Mouse (Mus musculus): ENCODE measurements around the gene Gsk3a.

The Gsk3a gene

DNA sequence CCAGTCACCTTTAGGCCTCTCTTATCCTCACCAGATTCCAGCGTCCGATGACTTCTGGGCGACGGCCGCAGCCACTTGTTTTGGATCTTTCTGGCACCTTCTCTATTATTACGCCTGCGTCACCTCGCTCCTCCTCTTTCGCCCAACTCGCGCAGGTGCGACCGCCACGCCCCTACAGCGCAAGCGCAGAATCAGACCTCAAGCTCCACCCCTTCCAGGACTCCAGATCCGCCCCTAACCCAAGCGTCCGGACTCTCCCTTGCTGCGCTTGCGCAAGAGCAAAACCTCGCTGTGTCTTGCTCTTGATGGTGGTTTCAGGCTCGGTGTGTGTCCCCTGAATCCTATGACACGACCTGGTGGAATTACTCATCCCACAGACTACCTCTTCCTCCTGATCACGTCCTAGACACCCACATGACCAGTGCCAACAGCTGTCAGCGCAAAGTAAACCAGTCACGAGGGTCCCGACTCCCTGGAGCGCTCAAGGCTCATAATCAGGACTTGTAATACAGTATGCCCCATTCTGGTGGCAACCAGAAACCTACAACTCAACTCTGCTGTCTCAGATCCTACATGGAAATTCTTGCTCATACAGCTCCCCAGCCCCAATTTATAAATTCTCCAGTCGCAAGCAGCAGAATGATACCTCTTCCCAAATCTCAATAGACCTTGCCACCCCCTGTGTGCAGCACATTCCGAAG is 17.7 kb downstream of the Gsk3a start:
- DNase-seq = peak; percentile 98

DNA sequence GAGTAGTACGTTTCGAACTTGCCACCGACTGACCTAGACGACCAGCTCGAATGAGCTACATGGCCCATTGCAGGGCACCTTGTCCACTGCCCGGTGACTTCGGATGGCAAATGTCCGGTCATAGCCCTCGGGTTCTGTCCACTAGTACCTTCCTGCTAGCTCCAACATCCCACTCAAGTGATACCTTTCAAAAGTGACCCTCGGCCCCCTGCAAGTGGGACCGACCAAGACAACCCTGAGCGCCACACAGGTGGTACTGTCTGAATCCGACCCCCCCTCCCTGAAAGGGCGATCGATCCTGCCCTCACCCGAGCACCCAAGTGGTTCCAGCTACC is 18.3 kb downstream of the Gsk3a start:
- no peak for DNase-seq

DNA sequence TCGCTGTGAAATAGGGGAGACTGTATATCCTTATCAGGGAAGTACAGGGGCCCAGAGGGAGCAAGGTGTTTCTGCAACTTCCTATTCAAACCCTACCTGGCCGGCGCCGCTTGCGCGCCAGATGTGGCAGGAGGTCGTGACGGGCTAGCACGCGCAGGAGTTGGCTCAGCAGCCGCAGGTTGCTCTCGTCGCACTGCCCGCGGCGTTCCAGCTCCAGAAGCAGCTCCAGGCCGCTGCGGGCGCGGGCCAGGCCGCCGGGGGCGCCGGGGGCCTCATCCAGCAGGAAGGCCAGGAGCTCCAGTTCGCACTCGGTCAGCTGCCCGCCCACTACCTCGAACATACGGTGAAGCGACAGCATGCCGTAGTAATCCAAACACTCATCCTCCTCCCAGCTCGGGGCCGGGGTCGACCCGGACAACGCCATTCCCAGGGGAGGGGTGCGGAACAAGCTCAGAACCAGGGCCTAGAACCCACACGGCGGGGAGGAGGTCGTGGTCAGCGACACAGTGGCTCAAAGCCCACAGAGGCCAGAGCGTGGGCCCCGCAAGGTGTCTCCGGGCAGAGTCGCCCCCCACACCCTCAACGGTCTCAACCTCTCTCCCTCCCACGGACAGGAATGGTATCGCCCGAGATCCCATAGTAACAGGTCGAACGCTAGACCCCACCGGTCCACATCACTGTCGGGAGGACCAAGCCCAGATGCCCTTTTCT is 18.8 kb downstream of the Gsk3a start:
- DNase-seq = peak in 1 of 2 experiments; percentile 53

GRCm38 (mm10) chr7:25217653-25218395 is 19.8 kb downstream of the Gsk3a start:
- DNase-seq = peak; percentile 59 to 68

- DNase-seq = no peak
These were observed 23.5 kb downstream of the Gsk3a start for GRCm38 (mm10) chr7:25214172-25214571.

GRCm38 (mm10) chr7:25213099-25213498 is 24.6 kb downstream of the Gsk3a start:
- DNase-seq = no peak

DNA sequence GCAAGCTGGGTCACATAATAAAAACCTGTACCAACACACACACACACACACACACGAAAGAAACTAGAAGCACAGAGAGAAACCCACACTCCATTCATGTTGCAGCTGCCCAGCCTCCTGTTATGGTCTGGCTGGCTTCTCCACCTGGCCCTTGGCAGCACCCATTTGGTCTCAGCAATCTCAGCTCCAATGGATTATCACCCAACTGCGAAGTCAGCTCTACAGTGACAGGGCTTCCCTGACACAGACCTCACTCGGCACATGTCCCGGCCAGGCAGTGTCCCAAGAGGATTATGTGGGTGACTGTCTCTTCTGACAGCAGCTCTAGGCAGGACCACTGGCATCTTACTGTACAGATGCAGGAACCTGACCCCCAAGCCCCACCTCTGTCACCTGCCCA is 27.2 kb downstream of the Gsk3a start:
- DNase-seq = no peak

GRCm38 (mm10) chr7:25209161-25209622 is 28.5 kb downstream of the Gsk3a start:
- peak; percentile 31 to 65 for DNase-seq

DNA sequence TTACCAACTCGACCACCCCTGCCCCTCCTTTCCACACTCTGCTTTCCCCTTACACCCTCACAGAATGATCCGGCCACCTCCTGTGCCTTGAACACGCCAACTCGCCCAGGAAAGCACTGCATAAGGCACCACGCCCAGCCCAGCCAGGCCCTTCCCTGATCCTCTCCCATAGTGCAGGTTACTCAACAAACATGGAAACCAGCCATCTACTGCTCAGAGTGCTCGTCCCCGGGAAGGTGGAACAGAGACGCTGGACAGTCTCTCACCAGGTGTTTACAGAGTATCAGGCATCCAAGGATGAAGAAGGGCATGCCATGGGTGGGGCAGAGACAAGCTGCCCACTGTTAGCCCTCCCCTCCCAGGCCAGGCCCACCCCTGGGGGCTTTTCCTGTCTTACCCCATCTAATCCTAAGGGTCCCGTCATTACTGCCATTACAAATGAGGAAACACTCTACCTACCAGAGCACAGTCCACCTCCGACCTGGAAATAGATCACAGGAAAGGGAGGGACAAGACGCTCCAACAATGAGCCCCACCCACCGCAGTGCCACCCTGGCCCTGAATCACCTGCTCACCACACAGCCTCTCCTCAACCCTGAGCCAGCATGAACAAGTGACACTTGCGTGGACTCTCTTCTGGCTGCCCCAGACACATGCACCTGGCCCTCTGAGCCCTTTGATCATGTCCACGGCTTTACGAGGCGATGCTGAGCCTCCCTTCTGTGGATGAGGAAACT is 31.4 kb downstream of the Gsk3a start:
- DNase-seq = peak; percentile 39 to 56

DNA sequence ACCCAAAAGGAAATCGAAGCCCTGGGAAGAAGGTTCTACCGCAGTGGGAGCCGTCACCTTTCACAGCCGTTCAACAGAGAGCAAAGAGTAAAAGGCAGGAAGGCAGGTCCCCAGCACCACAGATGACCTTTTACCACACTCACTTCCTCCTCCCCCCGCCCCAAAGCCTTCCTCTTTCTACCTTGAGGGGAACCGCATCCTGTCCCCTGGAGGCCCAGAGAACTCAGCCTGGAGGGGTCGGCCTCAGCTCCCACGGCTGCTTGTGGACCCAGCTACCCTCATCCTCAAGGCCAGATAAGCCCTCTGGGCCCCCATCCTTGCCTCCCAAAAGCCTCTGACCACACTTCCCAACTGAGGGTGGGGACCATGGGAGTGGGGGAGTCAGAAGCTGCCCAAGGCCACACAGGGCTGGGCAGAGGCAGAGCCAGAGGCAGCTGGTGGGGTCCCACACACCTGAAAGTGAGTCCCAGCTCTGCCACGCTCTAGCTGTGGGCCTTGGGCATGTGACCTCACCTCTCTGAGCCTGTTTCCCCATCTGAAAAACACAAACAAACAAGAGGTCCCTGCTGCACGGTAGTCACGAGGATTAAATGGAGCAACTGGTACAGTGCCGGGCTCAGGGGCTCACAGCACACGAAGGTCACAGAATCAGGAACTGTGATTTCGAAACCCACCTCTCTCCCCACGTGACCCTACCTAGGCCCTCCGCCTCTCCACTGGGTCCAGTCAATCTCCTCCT is 32.1 kb downstream of the Gsk3a start:
- peak; percentile 38 to 39 for DNase-seq

DNA sequence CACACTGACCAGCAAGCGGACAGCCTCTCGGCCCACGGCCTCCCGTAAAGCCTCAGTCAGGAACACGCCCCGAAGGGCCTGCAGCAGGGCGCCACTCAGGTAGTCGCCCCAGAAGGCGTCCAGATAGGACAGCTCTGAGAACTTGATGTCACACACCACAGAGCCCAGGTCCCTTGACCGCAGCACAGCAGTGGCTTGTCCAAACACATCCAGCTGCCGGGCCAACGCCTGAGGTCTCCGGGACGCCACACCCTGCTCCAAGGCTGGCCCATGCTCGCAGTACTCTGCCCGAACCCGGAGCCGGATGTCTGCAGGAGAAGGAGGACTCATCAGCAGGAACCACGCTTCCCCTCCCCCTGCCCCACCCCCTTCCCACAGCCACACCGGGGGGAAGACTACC is 34.0 kb downstream of the Gsk3a start:
- DNase-seq = no peak

DNA sequence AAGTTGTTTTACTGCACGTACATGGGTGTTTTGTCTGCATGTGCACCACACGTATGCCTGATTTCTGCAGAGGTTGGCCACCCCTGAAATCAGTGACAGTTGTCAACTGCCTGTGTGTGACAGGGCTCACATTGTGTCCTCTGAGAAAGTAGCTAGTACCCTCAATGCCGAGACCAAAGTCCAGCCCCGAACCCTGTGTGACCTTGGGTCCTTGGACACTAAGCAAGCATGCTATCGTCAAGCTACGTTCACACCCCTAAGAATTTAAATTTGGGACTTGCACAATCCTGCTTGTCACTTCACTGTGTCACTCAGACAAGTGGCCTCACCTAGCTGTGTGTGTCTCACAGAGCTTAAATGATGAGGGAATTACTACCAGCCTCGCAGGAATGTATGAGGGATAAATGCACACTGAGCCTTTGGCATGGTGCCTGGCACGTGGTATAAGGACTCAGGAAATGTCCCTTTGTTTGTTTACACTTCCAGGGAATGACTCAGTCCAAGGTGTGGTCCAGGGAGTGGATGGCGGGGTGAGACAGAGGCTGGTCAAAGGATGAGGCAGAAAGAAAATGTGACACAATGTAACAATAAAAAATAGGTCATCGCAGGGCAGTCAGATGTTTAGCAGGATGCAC is 40.1 kb downstream of the Gsk3a start:
- peak; percentile 66 to 82 for DNase-seq

GRCm38 (mm10) chr7:25196107-25196506 is 41.5 kb downstream of the Gsk3a start:
- no peak for DNase-seq

DNA sequence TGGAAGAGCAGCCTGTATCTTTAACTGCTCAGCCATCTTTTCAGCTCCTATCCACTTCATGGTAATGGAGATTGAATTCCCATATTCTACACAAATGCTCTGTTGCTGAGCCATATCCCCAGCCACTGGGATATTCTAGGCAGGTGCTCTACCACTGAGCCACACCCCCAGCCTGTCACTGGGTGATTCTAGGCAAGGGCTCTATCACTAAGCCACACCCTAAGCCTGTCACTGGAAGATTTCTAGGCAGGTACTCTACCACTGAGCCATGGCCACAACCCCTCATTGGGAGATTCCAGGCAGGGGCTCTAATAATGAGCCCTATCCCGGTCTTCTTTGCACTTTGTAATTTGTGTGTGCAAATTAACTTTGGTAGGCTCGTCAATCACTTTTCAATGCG is 42.5 kb downstream of the Gsk3a start:
- no peak for DNase-seq

DNA sequence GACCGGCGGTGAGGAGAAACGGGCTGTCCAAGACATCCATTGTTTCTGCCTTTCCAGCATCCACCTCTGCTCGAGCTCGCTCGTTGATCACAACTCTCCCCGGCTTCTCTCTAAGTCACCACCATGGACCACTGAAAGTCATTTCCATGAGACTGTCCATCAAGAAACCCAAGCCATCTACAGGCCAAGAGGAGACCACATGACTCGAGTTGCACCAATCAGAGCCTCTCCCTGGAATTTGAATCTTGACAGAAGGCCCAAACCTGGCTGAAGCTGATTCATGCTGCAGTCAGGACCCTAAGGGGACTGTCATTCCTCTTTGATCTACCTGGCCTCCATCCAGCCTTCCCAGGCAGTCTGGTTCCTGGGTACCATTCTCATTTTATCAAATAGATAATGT is 45.5 kb downstream of the Gsk3a start:
- no peak for DNase-seq

DNA sequence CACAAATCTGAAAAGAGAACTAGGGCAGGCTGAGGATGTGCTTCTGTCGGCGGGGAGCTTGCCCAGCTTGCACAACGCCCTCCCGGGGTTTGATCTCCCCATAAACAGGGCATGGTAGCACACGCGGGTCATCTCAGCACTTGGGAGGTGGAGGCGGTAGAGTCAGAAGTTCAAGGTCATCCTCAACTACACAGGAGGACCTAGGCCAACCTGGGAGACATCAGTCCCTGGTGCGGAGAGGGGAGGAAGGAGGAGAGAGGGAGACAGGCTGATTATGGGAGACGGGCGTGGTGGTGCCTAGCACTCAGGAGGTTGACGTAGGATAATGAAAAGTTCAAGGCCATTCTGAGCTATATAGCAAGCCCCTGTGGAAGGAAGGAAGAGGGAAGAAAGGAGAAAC is 46.8 kb downstream of the Gsk3a start:
- DNase-seq = no peak

- peak; percentile 85 to 88 for DNase-seq
These were observed 49.7 kb downstream of the Gsk3a start for GRCm38 (mm10) chr7:25187662-25188650.

DNA sequence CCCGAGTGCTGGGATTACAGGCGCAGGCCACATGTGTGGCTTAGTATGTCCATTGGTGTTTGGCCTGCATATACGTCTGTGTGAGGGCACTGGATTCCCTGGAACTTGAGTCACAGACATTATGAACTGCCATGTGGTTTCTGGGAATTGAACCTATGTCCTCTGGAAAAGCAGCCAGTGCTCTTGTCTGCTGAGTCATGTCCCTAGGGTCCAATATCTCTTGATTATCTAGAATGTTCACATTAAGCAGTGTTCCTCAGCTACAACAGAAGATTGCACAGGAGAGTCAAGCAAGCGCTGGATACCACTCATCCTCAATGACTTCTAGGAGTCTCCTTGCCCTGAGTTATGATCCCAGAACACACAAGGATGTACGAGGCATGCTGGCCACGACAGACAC is 53.6 kb downstream of the Gsk3a start:
- no peak for DNase-seq

DNA sequence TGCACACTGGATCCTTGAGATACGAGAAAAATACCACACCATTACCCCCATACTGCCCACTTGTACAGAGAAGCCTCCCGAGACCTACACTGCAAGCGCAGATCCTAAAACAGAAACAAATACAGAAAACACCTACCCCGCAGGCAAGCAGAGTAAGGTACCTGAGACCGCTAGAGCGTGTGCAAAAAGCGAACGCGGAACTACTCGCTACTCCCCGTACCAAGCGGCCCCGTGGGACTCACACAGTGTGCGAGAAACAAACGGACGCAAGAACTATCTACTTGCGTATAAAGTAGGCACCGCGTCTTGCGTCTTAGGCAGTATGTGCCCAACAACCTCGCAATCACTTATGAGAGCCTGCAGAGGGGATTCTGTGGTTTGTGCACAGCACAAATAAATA is 55.8 kb downstream of the Gsk3a start:
- DNase-seq = no peak

DNA sequence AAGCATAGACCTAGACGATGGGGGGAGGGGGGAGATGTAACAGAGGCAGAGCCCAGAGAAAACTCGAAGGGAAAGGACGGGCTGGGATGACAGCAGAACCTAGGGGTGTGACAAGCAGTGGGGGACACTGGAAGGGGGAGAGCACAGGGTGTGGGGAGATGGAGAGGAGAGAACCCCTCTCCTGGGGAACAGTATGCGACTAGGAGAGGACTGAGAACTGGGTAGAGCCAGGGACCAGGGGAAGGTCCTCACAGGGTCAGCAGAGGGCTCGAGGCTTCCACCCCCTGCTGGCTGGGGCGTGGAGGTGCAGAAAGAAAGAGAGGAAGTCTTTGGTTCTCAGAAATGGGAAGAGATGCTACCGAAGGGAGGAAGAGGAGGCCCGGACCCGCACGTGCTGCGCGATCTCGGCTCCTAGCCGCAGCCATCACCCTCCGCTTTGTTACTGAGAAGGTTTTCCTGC is 56.3 kb downstream of the Gsk3a start:
- peak; percentile 32 to 36 for DNase-seq
